Mouse (Mus musculus) liver, postnatal 0 days (tissue): ENCODE measurements around the gene Prkch. TPM values are rescaled to one million over a fixed set of nuclear protein-coding genes. Genes with fewer than 3 reads are reported as not detected.

Source experiments
- ATAC-seq: fragments of 200-750 bp; cut with Nextera tagmentation; 2 replicates; pipeline ENCODE4 v1.8.0; 2017; ENCODE audit warnings: mild to moderate bottlenecking, moderate library complexity
- DNase-seq: peaks from one replicate; pipeline ENCODE4 v3.0.0-alpha.2; 2016
- H3K27ac ChIP-seq: fragments of 300-500 bp; sonication (generic); 2 replicates; pipeline ENCODE4 v1.5.1; 2014; ENCODE audit warnings: antibody characterized with exemption, moderate library complexity, mild to moderate bottlenecking, low read depth
- H3K27me3 ChIP-seq: fragments of 300-500 bp; sonication (generic); 2 replicates; pipeline ENCODE4 v1.6.1; 2014; ENCODE audit warnings: low read length, control low read depth, mixed read lengths; ENCODE audit not compliant: insufficient read depth
- H3K36me3 ChIP-seq: fragments of 300-500 bp; sonication (generic); replicated peaks from 2 replicates; pipeline ENCODE4 v1.6.1; 2014; ENCODE audit warnings: mild to moderate bottlenecking, control low read depth, low read length, moderate library complexity, mixed read lengths; ENCODE audit not compliant: insufficient read depth
- H3K4me1 ChIP-seq: fragments of 300-500 bp; sonication (generic); 2 replicates; pipeline ENCODE4 v1.6.1; 2014; ENCODE audit warnings: antibody characterized with exemption, mild to moderate bottlenecking, control low read depth; ENCODE audit not compliant: insufficient read depth
- H3K4me2 ChIP-seq: fragments of 300-500 bp; sonication (generic); 2 replicates; pipeline ENCODE4 v1.6.1; 2014; ENCODE audit warnings: low read depth, mild to moderate bottlenecking, low read length, moderate library complexity, mixed read lengths
- H3K4me3 ChIP-seq: fragments of 300-500 bp; sonication (generic); 2 replicates; pipeline ENCODE4 v1.5.1; 2014; ENCODE audit warnings: low read depth, low read length
- H3K9ac ChIP-seq: fragments of 300-500 bp; sonication (generic); replicated peaks from 2 replicates; pipeline ENCODE4 v1.6.1; 2014; ENCODE audit warnings: mild to moderate bottlenecking, moderate library complexity
- H3K9me3 ChIP-seq: fragments of 300-500 bp; sonication (generic); 2 replicates; pipeline ENCODE4 v1.6.1; 2016; ENCODE audit warnings: mild to moderate bottlenecking, control low read depth, low read length, mixed read lengths
- CTCF ChIP-seq: sonication (generic); IDR thresholded peaks from 2 replicates; pipeline ENCODE4 v1.5.1; 2016; ENCODE audit warnings: antibody characterized with exemption, low read depth
- EP300 ChIP-seq: IDR thresholded peaks from 2 replicates; pipeline ENCODE4 v1.6.1; 2016; ENCODE audit warnings: antibody characterized with exemption, low read depth, mild to moderate bottlenecking
- WGBS: fragments of 180-500 bp; shearing (Covaris S2); extraction: QIAGEN DNeasy Blood & Tissue Kit; methylation state at CpG from one replicate; pipeline ENCODE4 v1.1.7; 2014; ENCODE audit not compliant: insufficient replicate concordance; 5-methylcytosine and 5-hydroxymethylcytosine counted together
- polyA plus RNA-seq: library from polyadenylated mRNA; unstranded; fragments of >200 nt; fragmentation: Nextera tagmentation; extraction: Ambion mirVana; gene quantifications from 2 replicates; pipeline ENCODE4 v1.2.1, GENCODE M21; 2015

Gene Prkch
- polyA plus RNA-seq, 1 experiment from 2014 or later = 2.3 TPM

GRCm38 (mm10) chr12:73672007-73672406 lies 87.4 kb downstream of the Prkch start:
- H3K36me3 ChIP-seq = no peaks in the 10 kb centered on the region
- DNase-seq (no peak), ATAC-seq (no peak)
- H3K27me3 ChIP-seq = no peaks in the 10 kb centered on the region
- H3K27ac ChIP-seq = peak overlapping the region; percentile 34; the same call in 1 of the 2 replicates
- peaks cover 17% of the 10 kb centered on the region for H3K4me1 ChIP-seq
- no peak overlapping the region; the same call in 1 of the 2 replicates for H3K9ac ChIP-seq
- no peak for TF ChIP-seq EP300
- no peak for TF ChIP-seq CTCF
- WGBS = 60% methylated on average over 4 of the region's 4 CpGs
- H3K4me3 ChIP-seq = no peak overlapping the region
- no peaks in the 10 kb centered on the region for H3K9me3 ChIP-seq
- H3K4me2 ChIP-seq = 0 out of 2 replicates have a peak overlapping the region, but pooled peaks have one; percentile 18

- Histone ChIP-seq H3K27me3 (no peaks in the 10 kb centered on the region), H3K4me3 (no peak overlapping the region), H3K4me1 (peaks cover 17% of the 10 kb centered on the region), H3K27ac (no peak overlapping the region), H3K9me3 (no peaks in the 10 kb centered on the region), H3K4me2 (no peak overlapping the region), H3K9ac (no peak overlapping the region), H3K36me3 (no peaks in the 10 kb centered on the region)
- WGBS = 71% methylated on average over 7 of the region's 7 CpGs
- TF ChIP-seq CTCF (no peak), EP300 (no peak)
- no peak for ATAC-seq
- DNase-seq = no peak
These were observed 89.2 kb downstream of the Prkch start for GRCm38 (mm10) chr12:73673783-73674182.

- no peak for DNase-seq
- WGBS = 58% methylated on average over 4 of the region's 4 CpGs
- H3K4me1 ChIP-seq = peaks cover 17% of the 10 kb centered on the region
- no peaks in the 10 kb centered on the region for H3K36me3 ChIP-seq
- H3K4me3 ChIP-seq = no peak overlapping the region
- H3K4me2 ChIP-seq = no peak overlapping the region
- no peaks in the 10 kb centered on the region for H3K27me3 ChIP-seq
- no peak for ATAC-seq
- H3K9me3 ChIP-seq = no peaks in the 10 kb centered on the region
- no peak overlapping the region for H3K27ac ChIP-seq
- H3K9ac ChIP-seq = no peak overlapping the region
- TF ChIP-seq CTCF = no peak
- no peak for TF ChIP-seq EP300
These were observed 90.6 kb downstream of the Prkch start for GRCm38 (mm10) chr12:73675212-73675611.

- Histone ChIP-seq H3K4me1 (no peaks in the 10 kb centered on the region), H3K4me2 (no peak overlapping the region), H3K27me3 (no peaks in the 10 kb centered on the region), H3K9me3 (no peaks in the 10 kb centered on the region), H3K27ac (no peak overlapping the region), H3K9ac (no peak overlapping the region), H3K4me3 (no peak overlapping the region), H3K36me3 (no peaks in the 10 kb centered on the region)
- WGBS = 21% methylated on average over 7 of the region's 7 CpGs
- DNase-seq (no peak), ATAC-seq (no peak)
- TF ChIP-seq EP300 = no peak
- TF ChIP-seq CTCF = no peak
These were observed 94.8 kb downstream of the Prkch start for GRCm38 (mm10) chr12:73679400-73679801.

GRCm38 (mm10) chr12:73682921-73683346 lies 98.3 kb downstream of the Prkch start:
- ATAC-seq (no peak), DNase-seq (no peak)
- Histone ChIP-seq H3K4me3 (no peak overlapping the region), H3K9ac (no peak overlapping the region), H3K27ac (peak overlapping the region; percentile 8; the same call in 1 of the 2 replicates), H3K36me3 (no peaks in the 10 kb centered on the region), H3K9me3 (no peaks in the 10 kb centered on the region), H3K27me3 (no peaks in the 10 kb centered on the region), H3K4me2 (no peak overlapping the region), H3K4me1 (peaks cover 14% of the 10 kb centered on the region)
- 57% methylated on average over 7 of the region's 7 CpGs for WGBS
- TF ChIP-seq EP300 (no peak), CTCF (no peak)

- H3K27ac ChIP-seq = no peak overlapping the region
- no peak for TF ChIP-seq EP300
- no peak for TF ChIP-seq CTCF
- DNase-seq (no peak), ATAC-seq (no peak)
- H3K4me3 ChIP-seq = no peak overlapping the region
- no peaks in the 10 kb centered on the region for H3K9me3 ChIP-seq
- 69% methylated on average over 13 of the region's 13 CpGs for WGBS
- H3K9ac ChIP-seq = no peak overlapping the region
- H3K4me1 ChIP-seq = peaks cover 14% of the 10 kb centered on the region
- no peak overlapping the region for H3K4me2 ChIP-seq
- no peaks in the 10 kb centered on the region for H3K36me3 ChIP-seq
- no peaks in the 10 kb centered on the region for H3K27me3 ChIP-seq
These were observed 101.3 kb downstream of the Prkch start for GRCm38 (mm10) chr12:73685875-73686274.

- H3K9ac ChIP-seq = no peak overlapping the region
- TF ChIP-seq CTCF (no peak), EP300 (no peak)
- DNase-seq (no peak), ATAC-seq (no peak)
- H3K4me2 ChIP-seq = no peak overlapping the region
- no peak overlapping the region for H3K4me3 ChIP-seq
- H3K4me1 ChIP-seq = peaks cover 14% of the 10 kb centered on the region
- no peaks in the 10 kb centered on the region for H3K36me3 ChIP-seq
- WGBS = 76% methylated on average over 5 of the region's 5 CpGs
- H3K27ac ChIP-seq = peak overlapping the region; percentile 34; the same call in 1 of the 2 replicates
- H3K27me3 ChIP-seq = no peaks in the 10 kb centered on the region
- no peaks in the 10 kb centered on the region for H3K9me3 ChIP-seq
These were observed 101.9 kb downstream of the Prkch start for GRCm38 (mm10) chr12:73686456-73686855.
